Mouse (Mus musculus): ENCODE results near the gene Sdr16c6. TPM values are rescaled to one million over a fixed set of nuclear protein-coding genes. Genes with fewer than 3 reads are reported as not detected.

The Sdr16c6 gene
- not detected for polyA plus RNA-seq (2014; fragmentation: Illumina TruSeq; extraction: RNeasy Lipid Tissue Mini Kit (QIAGEN cat#74804); ENCODE audit: low read depth, low replicate concordance)

GRCm38 (mm10) chr4:4077372-4077771 is at the start of gene Sdr16c6:
TSS of gene Sdr16c6 (minus strand) at chr4:4077522.

Other genes starting within 250 kb of the Sdr16c6 start
- gene Gm11808, start 103.9 kb downstream of the Sdr16c6 start, polyA plus RNA-seq (2014; fragmentation: Illumina TruSeq; extraction: RNeasy Lipid Tissue Mini Kit (QIAGEN cat#74804); ENCODE audit: low read depth, low replicate concordance) = 4.3 TPM